Mouse (Mus musculus) gastrocnemius, postnatal 25 days (tissue): Measurements from ENCODE around the gene P2ry1. TPM values are rescaled to one million over a fixed set of nuclear protein-coding genes. Genes with fewer than 3 reads are reported as not detected.
A peak's percentile ranks its signal among the peaks of the same experiment; 100 is the strongest.

Experiments used
- DNase-seq: peaks from one replicate; pipeline ENCODE4 v3.0.0; 2022
- long read RNA-seq, 2 experiments: library from polyadenylated mRNA; stranded (forward); transcript quantifications; one replicate each; pipeline ENCODE4 v2.0.0; 2021
- total RNA-seq, 2 experiments: library from RNA; stranded (reverse); gene quantifications; 1 replicate in 1 of 2; 2 replicates in 1 of 2; pipeline ENCODE4 v1.2.3; 2021

The P2ry1 gene
- total RNA-seq: 10 to 100 TPM; 12.9 TPM
- long read RNA-seq, experiment 1, partial matches to known transcripts: 0 of 7 reads
- long read RNA-seq, experiment 1, other reads (novel, unspliced or antisense): 0 of 7 reads
- long read RNA-seq, experiment 2, transcript P2ry1-202 (2 exons, 3,614 nt): major isoform, 6 of 14 reads
- long read RNA-seq, experiment 2, partial matches to known transcripts: 0 of 14 reads
- long read RNA-seq, experiment 2, other reads (novel, unspliced or antisense): 1 of 14 reads

GRCm38 (mm10) chr3:61002587-61003501 lies at the start of gene P2ry1:
P2ry1 (plus strand) TSS chr3:61002795.
- DNase-seq: peak; percentile 89

- no peak for DNase-seq
These were observed 49.3 kb upstream of the P2ry1 start for GRCm38 (mm10) chr3:60953199-60953736.

GRCm38 (mm10) chr3:60954073-60954472 lies 48.5 kb upstream of the P2ry1 start:
- DNase-seq: no peak

- no peak for DNase-seq
These were observed 43.8 kb upstream of the P2ry1 start for GRCm38 (mm10) chr3:60958769-60959168.

- no peak for DNase-seq
These were observed 37.5 kb upstream of the P2ry1 start for GRCm38 (mm10) chr3:60965137-60965536.

GRCm38 (mm10) chr3:60974944-60975343 lies 27.7 kb upstream of the P2ry1 start:
- DNase-seq: no peak

- DNase-seq: no peak
These were observed 20.5 kb upstream of the P2ry1 start for GRCm38 (mm10) chr3:60982109-60982508.

- no peak for DNase-seq
These were observed 4.5 kb upstream of the P2ry1 start for GRCm38 (mm10) chr3:60998064-60998463.

- no peak for DNase-seq
These were observed 2.9 kb upstream of the P2ry1 start for GRCm38 (mm10) chr3:60999715-61000114.

- DNase-seq: no peak
These were observed 1.8 kb upstream of the P2ry1 start for GRCm38 (mm10) chr3:61000747-61001146.

GRCm38 (mm10) chr3:61001852-61002586 lies 576 bp upstream of the P2ry1 start:
- no peak for DNase-seq

GRCm38 (mm10) chr3:61004611-61005010 lies 2.0 kb downstream of the P2ry1 start:
- DNase-seq: no peak

GRCm38 (mm10) chr3:61011660-61012059 lies 9.1 kb downstream of the P2ry1 start:
- DNase-seq: no peak

- DNase-seq: no peak
These were observed 10.0 kb downstream of the P2ry1 start for GRCm38 (mm10) chr3:61012550-61012949.

- no peak for DNase-seq
These were observed 14.1 kb downstream of the P2ry1 start for GRCm38 (mm10) chr3:61016733-61017132.

GRCm38 (mm10) chr3:61032100-61032499 lies 29.5 kb downstream of the P2ry1 start:
- DNase-seq: no peak

- DNase-seq: no peak
These were observed 33.0 kb downstream of the P2ry1 start for GRCm38 (mm10) chr3:61035633-61036032.

GRCm38 (mm10) chr3:61039916-61040315 lies 37.3 kb downstream of the P2ry1 start:
- DNase-seq: no peak

- no peak for DNase-seq
These were observed 47.5 kb downstream of the P2ry1 start for GRCm38 (mm10) chr3:61049976-61050672.
